In genomic region chr14:21750881-21751542, GRCm38 (mm10) we compare ENCODE assay signal across 7 mouse cellular contexts. TPM values are rescaled to one million over a fixed set of nuclear protein-coding genes. Genes with fewer than 3 reads are reported as not detected.
DNase-seq lines count a peak whose midpoint lies in the region; ATAC-seq lines count a peak whose summit lies in the region.

Gene Dusp13, minus strand, starts transcription at chr14:21751181.

- peak within 1 kb of the TSS; percentile 88 for H3K27ac ChIP-seq in limb, embryonic 10.5 days
- peak within 1 kb of the TSS; percentile 71 for H3K27ac ChIP-seq in midbrain, embryonic 11.5 days (ENCODE audit: low read depth, low read length)

- peak within 1 kb of the TSS; percentile 96 for H3K4me3 ChIP-seq in limb, embryonic 10.5 days
- peak within 1 kb of the TSS; percentile 96 for H3K4me3 ChIP-seq in midbrain, embryonic 11.5 days (ENCODE audit: low read depth, low read length)

- peak within 1 kb of the TSS; percentile 93 for H3K9ac ChIP-seq in midbrain, embryonic 11.5 days (ENCODE audit: low read length)

- H3K36me3 ChIP-seq in limb, embryonic 10.5 days, result no peaks in the 10 kb centered on the region
- no peaks in the 10 kb centered on the region for H3K36me3 ChIP-seq in midbrain, embryonic 11.5 days (ENCODE audit: control insufficient read depth, insufficient read depth, low read length)

- peak; percentile 85 to 95 for DNase-seq in adrenal gland, adult (ENCODE audit: inconsistent age in 2 of 2, low spot score in 1 of 2)
- DNase-seq in embryo, embryonic 11 days, result peak; percentile 74
- DNase-seq in heart, adult 11 months, result peak; percentile 98
- peak; percentile 78 for DNase-seq in kidney, adult 11 months
- DNase-seq in limb, embryonic 10.5 days (ENCODE audit: low spot score), result peak; percentile 75
- DNase-seq in midbrain, embryonic 11.5 days (ENCODE audit: low spot score, missing footprints), result no peak
- DNase-seq in right cerebral cortex, postnatal 4 days, result peak; percentile 62

- WGBS in limb, embryonic 10.5 days, result under 1% methylated on average over 26 of the region's 26 CpGs
- WGBS in midbrain, embryonic 11.5 days, result under 1% methylated on average over 26 of the region's 26 CpGs

- peak; percentile 77 for ATAC-seq in midbrain, embryonic 11.5 days (ENCODE audit: low FRiP score)

- peak within 1 kb of the TSS; percentile 53 for H3K4me2 ChIP-seq in midbrain, embryonic 11.5 days

- no peaks in the 10 kb centered on the region for H3K9me3 ChIP-seq in limb, embryonic 10.5 days (replicated peaks)
- H3K9me3 ChIP-seq in midbrain, embryonic 11.5 days (ENCODE audit: control insufficient read depth, low read length), result no peaks in the 10 kb centered on the region

- H3K27me3 ChIP-seq in limb, embryonic 10.5 days (ENCODE audit: low read depth, poor library complexity, severe bottlenecking), result no peaks in the 10 kb centered on the region
- no peaks in the 10 kb centered on the region for H3K27me3 ChIP-seq in midbrain, embryonic 11.5 days (ENCODE audit: control insufficient read depth, insufficient read depth, low read length)

- H3K4me1 ChIP-seq in limb, embryonic 10.5 days, result peaks cover 36% of the 10 kb centered on the region
- peaks cover 9% of the 10 kb centered on the region for H3K4me1 ChIP-seq in midbrain, embryonic 11.5 days (ENCODE audit: control insufficient read depth, insufficient read depth, low read length)

RNA-seq across cellular contexts. Expression of gene Dusp13, which starts in this region (rescaled TPM):
- polyA plus RNA-seq in limb, embryonic 10.5 days (2016; fragmentation: Nextera tagmentation; extraction: Ambion mirVana), result not detected in 2 replicates
- not detected in 2 replicates for polyA plus RNA-seq in midbrain, embryonic 11.5 days (2014; fragmentation: Nextera tagmentation; extraction: Ambion mirVana)

Comparison
In these comparisons a context has a peak if more than half of its experiments do, and no peak if none do; other contexts are left out.
1. Peak in DNase-seq, H3K4me3 ChIP-seq and H3K27ac ChIP-seq in limb, embryonic 10.5 days; RNA of the gene not detected or under 1 TPM.
2. Peak in ATAC-seq, H3K4me3 ChIP-seq, H3K27ac ChIP-seq, H3K9ac ChIP-seq and H3K4me2 ChIP-seq in midbrain, embryonic 11.5 days; RNA of the gene not detected or under 1 TPM.